Mouse (Mus musculus) heart, embryonic 11.5 days (tissue): ENCODE measurements around the gene Tcf20. TPM values are rescaled to one million over a fixed set of nuclear protein-coding genes. Genes with fewer than 3 reads are reported as not detected.

ENCODE experiments used
- ATAC-seq: fragments of 200-750 bp; cut with Nextera tagmentation; replicated peaks from 2 replicates; pipeline ENCODE4 v1.8.0; 2017; ENCODE audit warnings: moderate library complexity; ENCODE audit not compliant: insufficient number of reproducible peaks, low FRiP score, low TSS enrichment
- H3K27ac ChIP-seq: fragments of 300-500 bp; sonication (generic); 2 replicates; pipeline ENCODE4 v1.5.1; 2014; ENCODE audit warnings: mild to moderate bottlenecking, low read depth, low read length
- H3K27me3 ChIP-seq: fragments of 300-500 bp; sonication (generic); 2 replicates; pipeline ENCODE4 v1.6.1; 2014; ENCODE audit warnings: mild to moderate bottlenecking, low read length, mixed read lengths; ENCODE audit not compliant: control insufficient read depth, insufficient read depth
- H3K36me3 ChIP-seq: fragments of 300-500 bp; sonication (generic); 2 replicates; pipeline ENCODE4 v1.6.1; 2014; ENCODE audit warnings: mild to moderate bottlenecking, low read length, moderate library complexity, mixed read lengths; ENCODE audit not compliant: control insufficient read depth, insufficient read depth
- H3K4me1 ChIP-seq: fragments of 300-500 bp; sonication (generic); 2 replicates; pipeline ENCODE4 v1.6.1; 2014; ENCODE audit warnings: low read length; ENCODE audit not compliant: control insufficient read depth, insufficient read depth
- H3K4me2 ChIP-seq: fragments of 300-500 bp; sonication (generic); 2 replicates; pipeline ENCODE4 v1.6.1; 2014; ENCODE audit warnings: mild to moderate bottlenecking, moderate library complexity
- H3K4me3 ChIP-seq: fragments of 300-500 bp; sonication (generic); 2 replicates; pipeline ENCODE4 v1.5.1; 2014; ENCODE audit warnings: low read depth, low read length
- H3K9ac ChIP-seq: fragments of 300-500 bp; sonication (generic); 2 replicates; pipeline ENCODE4 v1.6.1; 2014; ENCODE audit warnings: mild to moderate bottlenecking, low read depth, low read length, moderate library complexity
- H3K9me3 ChIP-seq: fragments of 300-500 bp; sonication (generic); replicated peaks from 2 replicates; pipeline ENCODE4 v1.6.1; 2016; ENCODE audit warnings: low read length; ENCODE audit not compliant: control insufficient read depth
- WGBS: fragments of 180-500 bp; shearing (Covaris S2); extraction: QIAGEN DNeasy Blood & Tissue Kit; methylation state at CpG from one replicate; pipeline ENCODE4 v1.1.7; 2014; ENCODE audit not compliant: insufficient replicate concordance; 5-methylcytosine and 5-hydroxymethylcytosine counted together
- polyA plus RNA-seq: library from polyadenylated mRNA; unstranded; fragments of >200 nt; fragmentation: Nextera tagmentation; extraction: Ambion mirVana; gene quantifications from 2 replicates; pipeline ENCODE4 v1.2.1, GENCODE M21; 2014

Tcf20 gene
- polyA plus RNA-seq, 1 experiment from 2014 or later: 6.7 TPM

GRCm38 (mm10) chr15:82920895-82921515, 66.7 kb downstream of the Tcf20 start:
- H3K9me3 ChIP-seq: no peaks in the 10 kb centered on the region
- no peaks in the 10 kb centered on the region for H3K36me3 ChIP-seq
- WGBS: 5% methylated on average over 13 of the region's 13 CpGs
- peak overlapping the region; percentile 24 for H3K4me3 ChIP-seq
- no peak overlapping the region for H3K9ac ChIP-seq
- peaks cover 20% of the 10 kb centered on the region for H3K27me3 ChIP-seq
- ATAC-seq: no peak
- H3K4me2 ChIP-seq: peak overlapping the region; percentile 66
- peaks cover 59% of the 10 kb centered on the region for H3K4me1 ChIP-seq
- H3K27ac ChIP-seq: no peak overlapping the region

- peaks cover 31% of the 10 kb centered on the region for H3K4me1 ChIP-seq
- no peak overlapping the region for H3K27ac ChIP-seq
- H3K27me3 ChIP-seq: peaks cover 29% of the 10 kb centered on the region
- no peaks in the 10 kb centered on the region for H3K36me3 ChIP-seq
- no peaks in the 10 kb centered on the region for H3K9me3 ChIP-seq
- H3K9ac ChIP-seq: 0 out of 2 replicates have a peak overlapping the region, but pooled peaks have one; percentile 7
- no peak overlapping the region for H3K4me2 ChIP-seq
- ATAC-seq: no peak
- H3K4me3 ChIP-seq: no peak overlapping the region
- whole genome bisulfite sequencing: 64% methylated on average over 3 of the region's 3 CpGs
These were observed 69.7 kb downstream of the Tcf20 start for GRCm38 (mm10) chr15:82917965-82918364.

- Histone ChIP-seq H3K4me2 (peak overlapping the region; percentile 52), H3K27me3 (peaks cover 36% of the 10 kb centered on the region)
- WGBS: 41% methylated on average over 28 of the region's 28 CpGs
These were observed 70.3 kb downstream of the Tcf20 start for GRCm38 (mm10) chr15:82917207-82917844.

GRCm38 (mm10) chr15:82914455-82914854, 73.2 kb downstream of the Tcf20 start:
- no peak overlapping the region for H3K9ac ChIP-seq
- no peaks in the 10 kb centered on the region for H3K36me3 ChIP-seq
- no peak overlapping the region for H3K27ac ChIP-seq
- H3K4me3 ChIP-seq: no peak overlapping the region
- H3K4me1 ChIP-seq: peaks cover 22% of the 10 kb centered on the region
- H3K27me3 ChIP-seq: peaks cover 57% of the 10 kb centered on the region
- H3K9me3 ChIP-seq: no peaks in the 10 kb centered on the region
- no peak overlapping the region for H3K4me2 ChIP-seq
- 39% methylated on average over 3 of the region's 3 CpGs for WGBS
- ATAC-seq: no peak

More at GRCm38 (mm10) chr15:82917207-82917844, 70.3 kb downstream of the Tcf20 start:
- Histone ChIP-seq H3K36me3 (no peaks in the 10 kb centered on the region), H3K9me3 (no peaks in the 10 kb centered on the region), H3K9ac (0 out of 2 replicates have a peak overlapping the region, but pooled peaks have one; percentile 7), H3K4me1 (peaks cover 28% of the 10 kb centered on the region), H3K27ac (no peak overlapping the region), H3K4me3 (0 out of 2 replicates have a peak overlapping the region, but pooled peaks have one; percentile 21)
- ATAC-seq: no peak

- Histone ChIP-seq H3K4me1 (peaks cover 15% of the 10 kb centered on the region), H3K9me3 (no peaks in the 10 kb centered on the region), H3K27me3 (peaks cover 49% of the 10 kb centered on the region), H3K4me3 (peak overlapping the region; percentile 24), H3K36me3 (no peaks in the 10 kb centered on the region), H3K9ac (no peak overlapping the region), H3K27ac (no peak overlapping the region), H3K4me2 (peak overlapping the region; percentile 69)
- ATAC-seq: no peak
- 0% methylated on average over 12 of the region's 13 CpGs for WGBS
These were observed 75.7 kb downstream of the Tcf20 start for GRCm38 (mm10) chr15:82911965-82912337.

GRCm38 (mm10) chr15:82911001-82911964, 76.4 kb downstream of the Tcf20 start:
- 12% methylated on average over 44 of the region's 44 CpGs for WGBS
- no peak overlapping the region for H3K27ac ChIP-seq

GRCm38 (mm10) chr15:82910596-82910995, 77.1 kb downstream of the Tcf20 start:
- no peak overlapping the region for H3K4me3 ChIP-seq
- no peak overlapping the region for H3K9ac ChIP-seq
- peaks cover 44% of the 10 kb centered on the region for H3K27me3 ChIP-seq
- H3K4me2 ChIP-seq: no peak overlapping the region
- peaks cover 26% of the 10 kb centered on the region for H3K4me1 ChIP-seq
- H3K27ac ChIP-seq: no peak overlapping the region
- no peaks in the 10 kb centered on the region for H3K36me3 ChIP-seq
- no peaks in the 10 kb centered on the region for H3K9me3 ChIP-seq
- ATAC-seq: no peak
- WGBS: 65% methylated on average over 2 of the region's 2 CpGs

More at GRCm38 (mm10) chr15:82911001-82911964, 76.4 kb downstream of the Tcf20 start:
- Histone ChIP-seq H3K36me3 (no peaks in the 10 kb centered on the region), H3K4me3 (peak overlapping the region; percentile 24), H3K4me2 (peak overlapping the region; percentile 69), H3K9me3 (no peaks in the 10 kb centered on the region), H3K9ac (no peak overlapping the region), H3K27me3 (peaks cover 49% of the 10 kb centered on the region), H3K4me1 (peaks cover 22% of the 10 kb centered on the region)
- no peak for ATAC-seq

GRCm38 (mm10) chr15:82909791-82910190, 77.9 kb downstream of the Tcf20 start:
- Histone ChIP-seq H3K27me3 (peaks cover 42% of the 10 kb centered on the region), H3K4me1 (peaks cover 26% of the 10 kb centered on the region), H3K36me3 (no peaks in the 10 kb centered on the region), H3K4me3 (no peak overlapping the region), H3K9ac (no peak overlapping the region), H3K9me3 (no peaks in the 10 kb centered on the region), H3K27ac (no peak overlapping the region), H3K4me2 (no peak overlapping the region)
- 82% methylated on average over 4 of the region's 4 CpGs for WGBS
- no peak for ATAC-seq
